Mouse (Mus musculus) liver, embryonic 16.5 days (tissue): ENCODE results near the gene Ano5. TPM values are rescaled to one million over a fixed set of nuclear protein-coding genes. Genes with fewer than 3 reads are reported as not detected.

Experiments
- ATAC-seq: fragments of 200-750 bp; cut with Nextera tagmentation; 2 replicates; pipeline ENCODE4 v1.8.0; 2017; ENCODE audit warnings: low read depth, mild to moderate bottlenecking, moderate number of reproducible peaks, moderate library complexity
- H3K27ac ChIP-seq: fragments of 300-500 bp; sonication (generic); 2 replicates; pipeline ENCODE4 v1.5.1; 2014; ENCODE audit warnings: mild to moderate bottlenecking, low read length
- H3K27me3 ChIP-seq: fragments of 300-500 bp; sonication (generic); 2 replicates; pipeline ENCODE4 v1.6.1; 2014; ENCODE audit warnings: low read depth, low read length, mixed read lengths; ENCODE audit not compliant: control insufficient read depth, insufficient read depth
- H3K36me3 ChIP-seq: fragments of 300-500 bp; sonication (generic); 2 replicates; pipeline ENCODE4 v1.6.1; 2014; ENCODE audit warnings: mild to moderate bottlenecking; ENCODE audit not compliant: control insufficient read depth, insufficient read depth
- H3K4me1 ChIP-seq: fragments of 300-500 bp; sonication (generic); 2 replicates; pipeline ENCODE4 v1.6.1; 2014; ENCODE audit warnings: low read depth, low read length, mixed read lengths; ENCODE audit not compliant: control insufficient read depth
- H3K4me2 ChIP-seq: fragments of 300-500 bp; sonication (generic); 2 replicates; pipeline ENCODE4 v1.6.1; 2014; ENCODE audit warnings: low read depth, low read length, mixed read lengths
- H3K4me3 ChIP-seq: fragments of 300-500 bp; sonication (generic); 2 replicates; pipeline ENCODE4 v1.5.1; 2014; ENCODE audit warnings: low read depth, mild to moderate bottlenecking, low read length
- H3K9ac ChIP-seq: fragments of 300-500 bp; sonication (generic); 2 replicates; pipeline ENCODE4 v1.6.1; 2014; ENCODE audit warnings: low read depth, low read length
- H3K9me3 ChIP-seq: fragments of 300-500 bp; sonication (generic); replicated peaks from 2 replicates; pipeline ENCODE4 v1.6.1; 2016; ENCODE audit warnings: low read length; ENCODE audit not compliant: control insufficient read depth
- WGBS: fragments of 180-500 bp; shearing (Covaris S2); extraction: QIAGEN DNeasy Blood & Tissue Kit; methylation state at CpG from one replicate; pipeline ENCODE4 v1.1.7; 2014; ENCODE audit not compliant: insufficient replicate concordance; 5-methylcytosine and 5-hydroxymethylcytosine counted together
- polyA plus RNA-seq: library from polyadenylated mRNA; unstranded; fragments of >200 nt; fragmentation: Nextera tagmentation; extraction: Ambion mirVana; gene quantifications from 2 replicates; pipeline ENCODE4 v1.2.1, GENCODE M21; 2015

Ano5 gene
- polyA plus RNA-seq: not detected in 2 replicates

DNA sequence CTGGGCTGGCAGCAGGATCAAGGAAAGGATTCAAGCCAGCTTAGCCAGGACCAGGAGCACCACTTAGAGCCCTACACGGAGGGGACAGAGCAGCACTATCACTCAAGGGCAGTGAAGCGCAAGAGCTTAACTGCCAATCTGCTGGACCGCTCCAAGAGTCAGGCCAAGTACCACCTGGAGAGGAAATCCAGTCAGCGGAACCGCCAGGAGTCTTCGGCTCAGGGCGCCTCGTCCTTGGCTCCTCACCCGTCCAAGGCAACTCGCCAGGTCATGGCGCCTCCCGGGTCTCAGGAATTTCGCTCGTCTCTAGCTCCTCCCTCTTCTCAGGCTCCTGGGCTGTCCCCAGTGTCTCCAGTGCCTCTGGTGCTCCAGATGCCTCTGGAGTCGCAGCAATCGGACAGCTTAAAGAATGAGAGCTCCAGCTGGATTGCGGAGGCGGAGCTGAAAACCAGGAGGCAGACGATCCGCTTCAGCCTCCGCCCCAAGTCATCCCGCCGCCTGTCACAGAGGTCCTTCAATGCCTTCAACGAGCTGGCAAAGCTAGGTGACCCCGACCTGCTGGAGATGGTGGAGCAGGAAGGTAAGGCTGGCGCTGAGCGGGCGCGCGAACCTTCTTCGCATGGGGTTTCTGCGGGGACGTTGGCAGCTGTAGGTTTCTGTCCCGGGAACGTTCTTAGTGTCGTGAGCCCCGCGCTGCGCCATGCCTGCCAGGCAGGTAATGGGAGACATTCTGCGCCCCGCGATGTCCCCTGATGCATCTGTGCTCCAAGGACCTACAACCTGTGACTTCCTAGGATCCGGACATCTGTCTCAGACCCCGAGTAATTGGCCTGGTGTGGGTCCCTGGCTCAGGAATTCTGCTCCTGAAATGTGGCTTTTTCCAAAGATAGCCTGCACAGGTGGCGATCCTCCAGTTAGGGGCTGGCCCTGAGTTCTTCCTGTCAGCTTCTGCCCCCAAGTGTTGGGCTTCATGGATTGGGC, at the start of gene Ano5:
Gene Ano5, plus strand, starts transcription at position 359 of the 981 bp plus-strand sequence.
- Histone ChIP-seq H3K4me1 (no peaks in the 10 kb centered on the region), H3K36me3 (no peaks in the 10 kb centered on the region), H3K9me3 (no peaks in the 10 kb centered on the region), H3K4me3 (no peak within 1 kb of the TSS), H3K27ac (no peak within 1 kb of the TSS), H3K4me2 (no peak within 1 kb of the TSS), H3K9ac (no peak within 1 kb of the TSS), H3K27me3 (no peaks in the 10 kb centered on the region)
- WGBS: 4% methylated on average over 45 of the region's 45 CpGs
- ATAC-seq: no peak

DNA sequence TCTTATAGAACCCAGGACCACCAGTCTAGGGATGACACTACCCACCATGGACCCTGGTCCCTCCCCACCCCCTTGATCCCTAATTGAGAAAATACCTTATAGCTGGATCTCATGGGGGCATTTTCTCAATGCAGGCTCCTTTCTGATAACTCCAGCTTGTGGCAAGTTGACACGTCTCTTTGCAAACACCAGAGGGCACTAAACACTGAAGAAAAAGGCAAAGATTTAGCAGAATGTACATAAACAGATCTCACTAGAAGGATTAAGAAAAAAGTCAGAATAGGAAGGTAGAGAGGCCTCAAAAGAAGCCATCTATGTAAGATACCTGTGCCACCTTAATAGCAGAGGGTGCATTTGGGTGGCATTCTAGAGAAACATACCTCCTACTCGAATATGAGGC, 11.4 kb upstream of the Ano5 start:
- Histone ChIP-seq H3K36me3 (no peaks in the 10 kb centered on the region), H3K4me2 (no peak overlapping the region), H3K27ac (no peak overlapping the region), H3K27me3 (no peaks in the 10 kb centered on the region), H3K9ac (no peak overlapping the region), H3K4me3 (no peak overlapping the region), H3K4me1 (no peaks in the 10 kb centered on the region), H3K9me3 (no peaks in the 10 kb centered on the region)
- no peak for ATAC-seq
- 13% methylated on average over 2 of the region's 2 CpGs for WGBS

DNA sequence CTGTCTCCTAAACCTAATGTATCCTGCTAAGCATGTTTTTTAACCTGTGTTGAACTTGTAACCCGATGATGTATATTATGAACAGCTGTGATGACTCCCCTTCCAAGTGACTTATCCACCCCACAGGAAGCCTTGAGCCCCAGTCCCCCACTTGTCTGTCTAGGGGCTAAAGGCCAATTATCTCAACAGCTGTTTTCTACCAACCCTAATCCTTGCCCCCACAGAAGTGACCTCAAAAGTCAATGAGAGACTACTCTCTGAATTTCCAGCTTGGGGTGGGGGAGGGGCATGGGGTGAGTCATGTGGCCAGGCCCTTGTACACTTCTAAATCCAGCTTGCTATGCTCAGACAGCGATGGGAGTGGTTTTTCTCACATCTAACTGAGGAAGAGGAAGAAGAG, 6.9 kb upstream of the Ano5 start:
- Histone ChIP-seq H3K27me3 (no peaks in the 10 kb centered on the region), H3K27ac (no peak overlapping the region), H3K4me3 (no peak overlapping the region), H3K9me3 (no peaks in the 10 kb centered on the region), H3K4me1 (no peaks in the 10 kb centered on the region), H3K9ac (no peak overlapping the region), H3K36me3 (no peaks in the 10 kb centered on the region), H3K4me2 (no peak overlapping the region)
- WGBS: 18% methylated on average over 2 of the region's 2 CpGs
- ATAC-seq: no peak

DNA sequence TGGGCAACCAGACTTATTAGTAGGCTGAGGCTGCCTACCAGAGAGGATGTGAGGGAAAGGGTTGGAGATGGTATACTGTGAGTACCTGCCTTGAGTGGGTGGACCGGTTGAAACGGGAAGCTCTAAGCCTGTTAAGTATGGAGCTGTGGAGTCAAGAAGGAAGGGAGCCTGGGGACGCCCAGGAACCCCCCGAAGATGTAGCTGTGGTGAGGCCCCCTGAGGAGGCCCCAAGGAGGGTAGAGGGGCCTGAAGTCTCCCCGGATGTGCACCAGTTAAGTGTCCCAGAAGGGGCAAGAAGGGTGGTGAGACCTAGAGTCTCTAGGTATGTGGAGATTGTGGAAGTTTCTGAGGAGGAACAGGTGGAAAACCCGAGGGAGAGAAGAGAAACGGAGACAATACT, 682 bp upstream of the Ano5 start:
- Histone ChIP-seq H3K4me2 (no peak overlapping the region), H3K9ac (no peak overlapping the region), H3K27ac (no peak overlapping the region), H3K4me1 (no peaks in the 10 kb centered on the region), H3K4me3 (no peak overlapping the region), H3K36me3 (no peaks in the 10 kb centered on the region), H3K27me3 (no peaks in the 10 kb centered on the region), H3K9me3 (no peaks in the 10 kb centered on the region)
- 45% methylated on average over 7 of the region's 7 CpGs for WGBS
- no peak for ATAC-seq

DNA sequence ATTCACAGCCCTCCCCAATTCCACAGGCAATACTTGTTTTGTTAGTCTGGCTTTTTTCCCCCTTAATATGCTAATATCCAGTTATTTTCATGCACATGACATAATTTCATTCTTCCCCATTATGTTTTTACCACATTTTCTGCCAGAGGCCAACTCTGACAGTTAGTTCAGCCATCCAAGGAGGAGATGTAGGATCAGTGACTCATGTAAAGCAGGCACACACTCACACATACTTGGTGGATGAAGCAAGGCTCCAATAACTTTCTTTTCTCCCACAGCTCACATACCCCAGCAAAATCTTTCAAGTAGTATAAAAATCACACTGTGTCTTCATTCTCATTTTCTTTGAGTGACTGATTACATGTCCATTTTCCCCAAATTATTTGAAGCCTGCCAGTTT, 28.5 kb downstream of the Ano5 start:
- ATAC-seq: no peak
- Histone ChIP-seq H3K4me2 (no peak overlapping the region), H3K4me1 (no peaks in the 10 kb centered on the region)

DNA sequence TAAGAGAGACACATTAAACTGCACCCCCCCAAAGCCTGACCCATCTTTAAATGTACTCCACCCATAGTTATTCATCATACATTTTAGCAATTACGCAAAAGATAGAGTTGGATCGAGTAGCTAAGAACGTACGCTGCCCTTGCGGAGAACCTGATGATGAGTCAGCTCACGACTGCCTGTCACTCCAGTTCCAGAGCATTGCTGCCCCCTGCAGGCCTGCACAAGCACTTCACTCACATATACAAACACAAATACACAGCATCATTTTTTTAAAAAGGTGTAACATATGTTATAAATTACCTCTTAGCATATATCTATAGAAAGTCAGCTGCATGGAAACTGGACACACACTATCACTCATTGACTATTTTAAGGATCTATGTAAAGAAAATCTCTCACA, 29.9 kb downstream of the Ano5 start:
- no peaks in the 10 kb centered on the region for H3K4me1 ChIP-seq
- H3K4me2 ChIP-seq: no peak overlapping the region
- ATAC-seq: no peak
- 61% methylated on average over 6 of the region's 6 CpGs for WGBS
- no peak overlapping the region for H3K4me3 ChIP-seq
- no peaks in the 10 kb centered on the region for H3K27me3 ChIP-seq
- H3K9ac ChIP-seq: no peak overlapping the region
- H3K9me3 ChIP-seq: no peaks in the 10 kb centered on the region
- no peak overlapping the region for H3K27ac ChIP-seq
- no peaks in the 10 kb centered on the region for H3K36me3 ChIP-seq

More for the DNA sequence above, 28.5 kb downstream of the Ano5 start:
- no peak overlapping the region for H3K9ac ChIP-seq
- no peak overlapping the region for H3K27ac ChIP-seq
- H3K36me3 ChIP-seq: no peaks in the 10 kb centered on the region
- no peaks in the 10 kb centered on the region for H3K27me3 ChIP-seq
- H3K9me3 ChIP-seq: no peaks in the 10 kb centered on the region
- no peak overlapping the region for H3K4me3 ChIP-seq

DNA sequence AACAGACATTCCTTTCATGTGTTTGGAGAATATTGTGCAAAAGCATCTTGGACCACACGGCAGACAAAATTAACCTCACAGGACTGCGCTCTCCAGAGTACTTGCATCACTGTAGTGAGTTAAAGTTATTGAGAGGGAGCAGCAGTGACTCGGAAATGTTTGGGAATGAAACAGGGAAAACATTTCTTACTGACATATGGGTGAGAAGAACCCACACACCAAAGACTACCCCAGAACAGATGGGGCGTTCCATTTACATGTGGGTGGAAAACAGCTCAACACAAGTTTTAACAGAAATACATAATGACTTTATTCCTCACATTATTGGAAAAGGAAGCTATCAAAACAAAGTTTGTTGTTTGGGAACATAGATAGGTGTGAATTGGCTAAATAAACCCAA, 89.2 kb downstream of the Ano5 start:
- no peak overlapping the region for H3K4me3 ChIP-seq
- no peak overlapping the region for H3K9ac ChIP-seq
- H3K27me3 ChIP-seq: no peaks in the 10 kb centered on the region
- H3K36me3 ChIP-seq: no peaks in the 10 kb centered on the region
- no peaks in the 10 kb centered on the region for H3K9me3 ChIP-seq
- no peaks in the 10 kb centered on the region for H3K4me1 ChIP-seq
- no peak for ATAC-seq
- 51% methylated on average over 4 of the region's 4 CpGs for WGBS
- H3K27ac ChIP-seq: no peak overlapping the region
- H3K4me2 ChIP-seq: no peak overlapping the region

DNA sequence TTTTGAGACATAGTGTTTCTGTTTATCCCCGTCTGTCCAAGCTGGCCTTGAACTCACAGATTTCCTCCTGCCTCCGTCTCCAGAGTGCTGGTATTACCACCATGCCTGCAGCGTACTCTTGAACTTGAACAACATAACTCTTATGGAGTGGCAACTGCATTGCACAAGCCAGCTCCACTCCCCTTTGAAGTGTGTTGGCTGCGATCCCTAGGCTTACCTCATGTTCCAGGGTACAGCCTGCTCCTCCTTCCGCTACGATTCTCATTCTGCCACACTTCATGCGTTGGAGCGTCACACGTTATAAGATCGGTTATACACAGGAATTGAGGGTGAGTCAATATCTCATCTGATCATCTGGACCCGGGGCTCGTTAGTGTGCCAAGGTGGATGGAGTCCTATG, 92.9 kb downstream of the Ano5 start:
- Histone ChIP-seq H3K9me3 (no peaks in the 10 kb centered on the region), H3K36me3 (no peaks in the 10 kb centered on the region), H3K27me3 (no peaks in the 10 kb centered on the region), H3K4me2 (no peak overlapping the region), H3K4me1 (no peaks in the 10 kb centered on the region), H3K27ac (no peak overlapping the region), H3K4me3 (no peak overlapping the region), H3K9ac (no peak overlapping the region)
- no peak for ATAC-seq
- 66% methylated on average over 12 of the region's 12 CpGs for WGBS

DNA sequence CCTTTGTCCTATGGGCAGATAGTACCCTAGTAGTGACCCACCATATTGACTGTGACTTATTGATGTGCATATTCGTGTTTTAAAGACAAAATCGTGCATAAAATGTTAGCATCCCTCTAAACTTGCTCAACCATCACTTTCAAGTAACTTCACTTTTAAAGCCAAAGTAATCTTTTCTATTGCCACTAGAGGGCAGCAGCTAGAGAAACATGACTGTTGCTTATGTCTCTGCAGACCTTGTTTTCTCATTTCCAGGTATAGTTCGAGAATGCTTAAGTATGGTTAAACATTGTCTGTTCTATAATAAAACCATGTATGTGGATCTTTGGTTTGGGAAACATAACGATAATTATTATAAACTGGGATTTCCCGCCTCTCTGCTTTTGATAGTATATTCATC, 103.6 kb downstream of the Ano5 start:
- no peaks in the 10 kb centered on the region for H3K27me3 ChIP-seq
- no peak overlapping the region for H3K9ac ChIP-seq
- H3K4me2 ChIP-seq: no peak overlapping the region
- no peaks in the 10 kb centered on the region for H3K4me1 ChIP-seq
- ATAC-seq: no peak
- no peak overlapping the region for H3K4me3 ChIP-seq
- no peaks in the 10 kb centered on the region for H3K36me3 ChIP-seq
- WGBS: 28% methylated on average over 5 of the region's 5 CpGs
- H3K27ac ChIP-seq: no peak overlapping the region
- no peaks in the 10 kb centered on the region for H3K9me3 ChIP-seq
